Mouse (Mus musculus): ENCODE measurements around the gene Slc44a5.

- TF ChIP-seq POLR2A (IDR thresholded peaks at IDR 0.05; ENCODE audit: extremely low read depth, insufficient read depth, low read length), result no peak
- TF ChIP-seq CTCF (IDR thresholded peaks at IDR 0.05; ENCODE audit: low read depth, low read length), result no peak
Measured at GRCm38 (mm10) chr3:154173556-154173955, 200.3 kb downstream of the Slc44a5 start.
